Mouse (Mus musculus) regulatory T cell (primary cell): ENCODE measurements around the gene Myt1l.

ENCODE experiments used
- in situ Hi-C: fragments of 300-600 bp; cut with MboI, MseI; formaldehyde crosslinking; loops from one replicate; pipeline ENCODE4 v1.15.1; 2025; ENCODE audit warnings: high pct_unique_total_duplicates

Myt1l gene

GRCm38 (mm10) chr12:29569311-29569710 is 41.1 kb downstream of the Myt1l start:
- in situ Hi-C loops, result no loop called here

GRCm38 (mm10) chr12:29570351-29570750 is 42.2 kb downstream of the Myt1l start:
- in situ Hi-C loops, result no loop called here

GRCm38 (mm10) chr12:29571613-29572012 is 43.4 kb downstream of the Myt1l start:
- in situ Hi-C loops, result no loop called here

GRCm38 (mm10) chr12:29593787-29594186 is 65.6 kb downstream of the Myt1l start:
- in situ Hi-C loops, result no loop called here

- in situ Hi-C loops, result no loop called here
These were observed 71.7 kb downstream of the Myt1l start for GRCm38 (mm10) chr12:29599916-29600315.

- in situ Hi-C loops, result no loop called here
These were observed 73.0 kb downstream of the Myt1l start for GRCm38 (mm10) chr12:29601223-29601622.

- in situ Hi-C loops, result no loop called here
These were observed 76.5 kb downstream of the Myt1l start for GRCm38 (mm10) chr12:29604659-29605058.

- in situ Hi-C loops, result no loop called here
These were observed 76.9 kb downstream of the Myt1l start for GRCm38 (mm10) chr12:29605124-29605523.

GRCm38 (mm10) chr12:29606221-29606620 is 78.0 kb downstream of the Myt1l start:
- in situ Hi-C loops, result no loop called here

- in situ Hi-C loops, result no loop called here
These were observed 89.6 kb downstream of the Myt1l start for GRCm38 (mm10) chr12:29617746-29618145.

- in situ Hi-C loops, result no loop called here
These were observed 93.3 kb downstream of the Myt1l start for GRCm38 (mm10) chr12:29621530-29621929.

- in situ Hi-C loops, result no loop called here
These were observed 100.0 kb downstream of the Myt1l start for GRCm38 (mm10) chr12:29627956-29628750.

GRCm38 (mm10) chr12:29629875-29630538 is 101.8 kb downstream of the Myt1l start:
- in situ Hi-C loops, result no loop called here

- in situ Hi-C loops, result no loop called here
These were observed 106.3 kb downstream of the Myt1l start for GRCm38 (mm10) chr12:29634509-29634908.

- in situ Hi-C loops, result no loop called here
These were observed 111.5 kb downstream of the Myt1l start for GRCm38 (mm10) chr12:29639543-29640196.

- in situ Hi-C loops, result no loop called here
These were observed 112.0 kb downstream of the Myt1l start for GRCm38 (mm10) chr12:29640201-29640600.

- in situ Hi-C loops, result no loop called here
These were observed 114.7 kb downstream of the Myt1l start for GRCm38 (mm10) chr12:29642915-29643314.

- in situ Hi-C loops, result no loop called here
These were observed 115.9 kb downstream of the Myt1l start for GRCm38 (mm10) chr12:29644091-29644490.

- in situ Hi-C loops, result no loop called here
These were observed 116.5 kb downstream of the Myt1l start for GRCm38 (mm10) chr12:29644721-29645120.

GRCm38 (mm10) chr12:29649510-29650152 is 121.4 kb downstream of the Myt1l start:
- in situ Hi-C loops, result no loop called here

GRCm38 (mm10) chr12:29652516-29652915 is 124.3 kb downstream of the Myt1l start:
- in situ Hi-C loops, result no loop called here

GRCm38 (mm10) chr12:29655197-29655632 is 127.0 kb downstream of the Myt1l start:
- in situ Hi-C loops, result no loop called here
